Mouse (Mus musculus) yolk sac, embryonic 10.5 days (tissue): Measurements from ENCODE around the gene Il6.
"Not testable (repeated sequence)": the region's sequence is repeated elsewhere in the genome, so short reads cannot be mapped to it uniquely, and the experiment has no call there.

Experiments
- DNase-seq: peaks from one replicate; pipeline ENCODE4 v3.0.0-alpha.2; 2017; ENCODE audit warnings: low spot score

The Il6 gene

GRCm38 (mm10) chr5:30012726-30013503 is at the start of gene Il6:
Gene Il6, plus strand, starts transcription at chr5:30013114.
- no peak for DNase-seq

- no peak for DNase-seq
Measured at GRCm38 (mm10) chr5:29963488-29963887, 49.4 kb upstream of the Il6 start.

- DNase-seq: no peak
Measured at GRCm38 (mm10) chr5:29970212-29970611, 42.7 kb upstream of the Il6 start.

- no peak for DNase-seq
Measured at GRCm38 (mm10) chr5:29972796-29973195, 40.1 kb upstream of the Il6 start.

GRCm38 (mm10) chr5:29973533-29973932 is 39.4 kb upstream of the Il6 start:
- DNase-seq: no peak

GRCm38 (mm10) chr5:29974115-29974514 is 38.8 kb upstream of the Il6 start:
- no peak for DNase-seq

- no peak for DNase-seq
Measured at GRCm38 (mm10) chr5:29993583-29993982, 19.3 kb upstream of the Il6 start.

- no peak for DNase-seq
Measured at GRCm38 (mm10) chr5:29994344-29994743, 18.6 kb upstream of the Il6 start.

GRCm38 (mm10) chr5:29997351-29997750 is 15.6 kb upstream of the Il6 start:
- no peak for DNase-seq

- no peak for DNase-seq
Measured at GRCm38 (mm10) chr5:30000921-30001320, 12.0 kb upstream of the Il6 start.

- DNase-seq: no peak
Measured at GRCm38 (mm10) chr5:30014580-30014979, 1.7 kb downstream of the Il6 start.

- DNase-seq: not testable (repeated sequence)
Measured at GRCm38 (mm10) chr5:30035862-30036261, 22.9 kb downstream of the Il6 start.

GRCm38 (mm10) chr5:30037111-30037510 is 24.2 kb downstream of the Il6 start:
- DNase-seq: not testable (repeated sequence)

- DNase-seq: not testable (repeated sequence)
Measured at GRCm38 (mm10) chr5:30039324-30039723, 26.4 kb downstream of the Il6 start.

GRCm38 (mm10) chr5:30039841-30040240 is 26.9 kb downstream of the Il6 start:
- not testable (repeated sequence) for DNase-seq

- no peak for DNase-seq
Measured at GRCm38 (mm10) chr5:30058216-30058731, 45.4 kb downstream of the Il6 start.

GRCm38 (mm10) chr5:30059607-30060006 is 46.7 kb downstream of the Il6 start:
- not testable (repeated sequence) for DNase-seq

- DNase-seq: no peak
Measured at GRCm38 (mm10) chr5:30067726-30068125, 54.8 kb downstream of the Il6 start.
